Comparison of ENCODE assay signal across 8 mouse cellular contexts in genomic region chr7:140844905-140845665, GRCm38 (mm10). TPM values are rescaled to one million over a fixed set of nuclear protein-coding genes. Genes with fewer than 3 reads are reported as not detected.
A peak's percentile ranks its signal among the peaks of the same experiment; 100 is the strongest.
DNase-seq lines count a peak whose midpoint lies in the region; ATAC-seq and TF ChIP-seq lines count a peak whose summit lies in the region.

Scgb1c1 (plus strand) TSS chr7:140845547.

- H3K9me3 ChIP-seq in hindbrain, postnatal 0 days (ENCODE audit: low read length): no peaks in the 10 kb centered on the region

- H3K27ac ChIP-seq in hindbrain, postnatal 0 days: no peak within 1 kb of the TSS

- 30% methylated on average over 14 of the region's 14 CpGs for WGBS in hindbrain, postnatal 0 days

- H3K9ac ChIP-seq in hindbrain, postnatal 0 days (replicated peaks; ENCODE audit: low read length): no peak within 1 kb of the TSS

- no peak within 1 kb of the TSS for H3K4me3 ChIP-seq in hindbrain, postnatal 0 days (ENCODE audit: low read length)

- peak; percentile 88 for DNase-seq in R1 (ENCODE audit: low read depth, low spot score)
- DNase-seq in cerebellum, postnatal 36 days: peak; percentile 90 to 92
- DNase-seq in gastrocnemius, adult 18-20 months (ENCODE audit: low spot score): peak; percentile 91
- peak; percentile 88 for DNase-seq in hindbrain, postnatal 0 days (ENCODE audit: low spot score)
- peak; percentile 90 to 97 for DNase-seq in left cerebral cortex, adult 18-20 months (ENCODE audit: low spot score in 2 of 2)
- DNase-seq in lung, postnatal 4 days: peak; percentile 90 to 93
- peak; percentile 91 for DNase-seq in retina, postnatal 1 day
- DNase-seq in thymus, postnatal 36 days: peak; percentile 82 to 90

- H3K4me2 ChIP-seq in hindbrain, postnatal 0 days (ENCODE audit: low read depth, low read length): no peak within 1 kb of the TSS

- H3K4me1 ChIP-seq in hindbrain, postnatal 0 days (ENCODE audit: insufficient read depth, low read length): no peaks in the 10 kb centered on the region

- no peaks in the 10 kb centered on the region for H3K36me3 ChIP-seq in hindbrain, postnatal 0 days (ENCODE audit: insufficient read depth, low read length)

- TF ChIP-seq CTCF in hindbrain, postnatal 0 days (IDR thresholded peaks at IDR 0.05; ENCODE audit: low read depth): peak; percentile 90

- ATAC-seq in hindbrain, postnatal 0 days: peak; percentile 88

- H3K27me3 ChIP-seq in hindbrain, postnatal 0 days (ENCODE audit: insufficient read depth, low read length): peaks cover 4% of the 10 kb centered on the region; the same call in 1 of the 2 replicates

RNA-seq across cellular contexts. Expression of gene Scgb1c1, which starts in this region (rescaled TPM):
- not detected for total RNA-seq in gastrocnemius, adult 18-20 months (2021)
- total RNA-seq in hindbrain, postnatal 0 days (2014; rRNA removed): not detected in 2 replicates
- 0.61 TPM in 1 of 2 replicates, not detected in the other for polyA plus RNA-seq in hindbrain, postnatal 0 days (2015; fragmentation: Nextera tagmentation; extraction: Ambion mirVana)
- not detected for total RNA-seq in left cerebral cortex, adult 18-20 months (2021)

Comparison
In these comparisons a context has a peak if more than half of its experiments do, and no peak if none do; other contexts are left out.
1. Peak in DNase-seq in gastrocnemius, adult 18-20 months; RNA of the gene not detected or under 1 TPM.
2. Peak in DNase-seq and ATAC-seq in hindbrain, postnatal 0 days; RNA of the gene not detected or under 1 TPM.
3. Peak in DNase-seq in left cerebral cortex, adult 18-20 months; RNA of the gene not detected or under 1 TPM.